Mouse (Mus musculus) lung, postnatal 0 days (tissue): ENCODE measurements at regions not wholly inside any gene's neighbourhood (a gene's known extent, or its start where the extent isn't known, plus 50 kb on each side); places are given as distances from the start of the nearest gene placed in this dataset.

Source experiments
- CTCF ChIP-seq: IDR thresholded peaks from 2 replicates; pipeline ENCODE4 v1.5.1; 2016; ENCODE audit warnings: antibody characterized with exemption, mild to moderate bottlenecking
- EP300 ChIP-seq: IDR thresholded peaks from 2 replicates; pipeline ENCODE4 v1.6.1; 2016; ENCODE audit warnings: antibody characterized with exemption, mild to moderate bottlenecking, control low read depth

GRCm38 (mm10) chr8:103072079-103072635, 286.7 kb upstream of the Cdh11 start:
- TF ChIP-seq CTCF (no peak), EP300 (no peak)
